Mouse (Mus musculus) megakaryocyte, embryonic 14.5 days (primary cell): ENCODE results near the gene Slc16a10.

Experiments used
- FLI1 ChIP-seq: IDR thresholded peaks from 2 replicates; pipeline ENCODE4 v1.6.1; 2012; ENCODE audit warnings: low read length, inconsistent platforms, mixed read lengths
- GATA1 ChIP-seq: IDR thresholded peaks from 3 replicates; pipeline ENCODE4 v1.6.1; 2012; ENCODE audit warnings: mixed read lengths, low read length, inconsistent platforms, borderline replicate concordance

- TF ChIP-seq GATA1 (no peak), FLI1 (no peak)
These were observed 39.9 kb downstream of the Slc16a10 start for GRCm38 (mm10) chr10:40102166-40102565.
